Comparison of ENCODE assay signal across 20 mouse cellular contexts in genomic region chr6:119642718-119643117, GRCm38 (mm10).
DNase-seq lines count a peak whose midpoint lies in the region; ATAC-seq lines count a peak whose summit lies in the region.
"Had no signal": no experiment of that assay in that cellular context is flagged by ENCODE, and none has a peak within 500 bp of the region (broad histone marks: within the 10 kb centered on the region; RNA-seq: fewer than 3 reads in every experiment).

No protein-coding gene starts in this region.

- no peaks in the 10 kb centered on the region for H3K27me3 ChIP-seq in heart, embryonic 16.5 days (ENCODE audit: control insufficient read depth, insufficient read depth, low read length)
- H3K27me3 ChIP-seq in heart, embryonic 10.5 days (ENCODE audit: insufficient read depth, poor library complexity, severe bottlenecking) = no peaks in the 10 kb centered on the region
- H3K27me3 ChIP-seq: embryonic facial prominence, embryonic 12.5 days; forebrain, embryonic 13.5 days; kidney, embryonic 15.5 days; limb, embryonic 13.5 days; liver, embryonic 13.5 days; megakaryocyte, embryonic 14.5 days; midbrain, embryonic 15.5 days; neural tube, embryonic 15.5 days had no signal

- DNase-seq in heart, embryonic 10.5 days (ENCODE audit: low spot score) = no peak
- DNase-seq in 416B (ENCODE audit: low read depth) = peak; percentile 84
- DNase-seq in MEL-GATA-1-ER (ENCODE audit: extremely low read depth, low read depth) = peak; percentile 23
- DNase-seq in large intestine, adult 2 months (ENCODE audit: low read depth, low spot score) = peak; percentile 21
- DNase-seq in cerebellum, adult 18-20 months = no peak
- DNase-seq in cerebellum, postnatal 25 days = no peak
- DNase-seq: cerebellum, adult 9-10 months; liver, embryonic 13.5 days; lung, postnatal 14 days; right cerebral cortex, postnatal 14 days had no signal

- H3K4me3 ChIP-seq in heart, embryonic 16.5 days (ENCODE audit: low read length) = no peak overlapping the region
- H3K4me3 ChIP-seq in heart, embryonic 10.5 days = no peak overlapping the region
- H3K4me3 ChIP-seq: embryonic facial prominence, embryonic 12.5 days; erythroblast, embryonic 14.5 days; forebrain, embryonic 13.5 days; kidney, embryonic 15.5 days; limb, embryonic 13.5 days; liver, embryonic 13.5 days; megakaryocyte, embryonic 14.5 days; midbrain, embryonic 15.5 days; neural tube, embryonic 15.5 days had no signal

- WGBS in heart, embryonic 16.5 days = 30% methylated on average over 2 of the region's 2 CpGs
- WGBS in heart, embryonic 10.5 days = 37% methylated on average over 2 of the region's 2 CpGs
- WGBS in large intestine, adult 2 months = 28% methylated on average over 2 of the region's 2 CpGs

- H3K9ac ChIP-seq in heart, embryonic 16.5 days (ENCODE audit: low read length) = no peak overlapping the region
- H3K9ac ChIP-seq: embryonic facial prominence, embryonic 12.5 days; forebrain, embryonic 13.5 days; kidney, embryonic 15.5 days; limb, embryonic 13.5 days; liver, embryonic 13.5 days; midbrain, embryonic 15.5 days; neural tube, embryonic 15.5 days had no signal

- peaks cover 7% of the 10 kb centered on the region for H3K4me1 ChIP-seq in heart, embryonic 16.5 days (ENCODE audit: control insufficient read depth, insufficient read depth, low read length)
- peaks cover 19% of the 10 kb centered on the region for H3K4me1 ChIP-seq in heart, embryonic 10.5 days
- H3K4me1 ChIP-seq: embryonic facial prominence, embryonic 12.5 days; forebrain, embryonic 13.5 days; liver, embryonic 13.5 days; midbrain, embryonic 15.5 days had no signal

- H3K27ac ChIP-seq in heart, embryonic 16.5 days (ENCODE audit: low read length) = peak overlapping the region; percentile 46; the same call in 1 of the 2 replicates
- H3K27ac ChIP-seq in heart, embryonic 10.5 days = no peak overlapping the region
- H3K27ac ChIP-seq: embryonic facial prominence, embryonic 12.5 days; forebrain, embryonic 13.5 days; kidney, embryonic 15.5 days; limb, embryonic 13.5 days; liver, embryonic 13.5 days; midbrain, embryonic 15.5 days; neural tube, embryonic 15.5 days had no signal

- H3K9me3 ChIP-seq in heart, embryonic 16.5 days (replicated peaks; ENCODE audit: control insufficient read depth, low read length) = no peaks in the 10 kb centered on the region
- no peaks in the 10 kb centered on the region for H3K9me3 ChIP-seq in heart, embryonic 10.5 days
- H3K9me3 ChIP-seq: embryonic facial prominence, embryonic 12.5 days; forebrain, embryonic 13.5 days; G1E; kidney, embryonic 15.5 days; limb, embryonic 13.5 days; liver, embryonic 13.5 days; megakaryocyte, embryonic 14.5 days; midbrain, embryonic 15.5 days; neural tube, embryonic 15.5 days had no signal

- no peak overlapping the region for H3K4me2 ChIP-seq in heart, embryonic 16.5 days (ENCODE audit: low read depth, low read length)
- H3K4me2 ChIP-seq: embryonic facial prominence, embryonic 12.5 days; forebrain, embryonic 13.5 days; kidney, embryonic 15.5 days; limb, embryonic 13.5 days; liver, embryonic 13.5 days; midbrain, embryonic 15.5 days; neural tube, embryonic 15.5 days had no signal

- H3K36me3 ChIP-seq in heart, embryonic 16.5 days (ENCODE audit: control insufficient read depth, insufficient read depth) = no peaks in the 10 kb centered on the region
- H3K36me3 ChIP-seq in heart, embryonic 10.5 days = no peaks in the 10 kb centered on the region
- H3K36me3 ChIP-seq: embryonic facial prominence, embryonic 12.5 days; kidney, embryonic 15.5 days; limb, embryonic 13.5 days; liver, embryonic 13.5 days; midbrain, embryonic 15.5 days; neural tube, embryonic 15.5 days had no signal

- peak; percentile 65; the same call in 1 of the 2 replicates for ATAC-seq in heart, embryonic 16.5 days (replicated peaks; ENCODE audit: extremely low read depth, insufficient read depth, low FRiP score)
- ATAC-seq: forebrain, embryonic 13.5 days; midbrain, embryonic 15.5 days had no signal

Comparison
In these comparisons a context has a peak if more than half of its experiments do, and no peak if none do; other contexts are left out.
1. DNase-seq: peak in 416B (single experiment), MEL-GATA-1-ER (single experiment) and large intestine, adult 2 months (single experiment); none in heart, embryonic 10.5 days (single experiment), cerebellum, adult 18-20 months (0 of 2) and cerebellum, postnatal 25 days (0 of 2).